Mouse (Mus musculus): ENCODE data around the gene Cdr2l.

DNA sequence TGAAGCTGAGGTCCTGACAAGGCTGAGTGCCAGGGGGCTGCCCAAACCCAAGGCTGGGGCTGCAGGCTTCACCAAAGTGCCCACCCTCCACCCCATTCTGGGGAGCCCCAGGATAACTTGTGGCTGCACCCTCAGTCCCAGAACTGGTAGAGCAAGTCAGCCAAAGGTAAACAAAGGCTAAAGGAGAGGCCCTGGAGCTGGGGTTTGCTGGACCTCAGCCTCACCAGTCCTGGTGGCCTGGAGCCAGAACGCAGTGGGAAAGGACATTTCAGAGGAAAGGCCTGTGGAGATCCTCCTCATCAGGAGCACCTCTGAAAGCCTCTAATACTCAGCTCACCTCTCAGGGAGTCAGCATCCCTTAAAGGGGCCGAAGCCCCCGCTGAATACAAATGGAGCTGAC, 17.6 kb upstream of the Cdr2l start:
- TF ChIP-seq GATA1 (IDR thresholded peaks at IDR 0.05; ENCODE audit: borderline replicate concordance, low read length) (no peak), CTCF (IDR thresholded peaks at IDR 0.05; ENCODE audit: low read depth, low read length) (no peak), GATA2 (IDR thresholded peaks at IDR 0.05; ENCODE audit: borderline replicate concordance, low read depth, low read length) (no peak)
